Mouse (Mus musculus) megakaryocyte-erythroid progenitor cell, adult 5-6 weeks (primary cell): Measurements from ENCODE around the gene Ggt1. TPM values are rescaled to one million over a fixed set of nuclear protein-coding genes. Genes with fewer than 3 reads are reported as not detected.

Experiments
- ATAC-seq: replicated peaks from 2 replicates; pipeline ENCODE4 v1.8.0; 2016; ENCODE audit warnings: mild to moderate bottlenecking, inconsistent platforms; ENCODE audit not compliant: severe bottlenecking, poor library complexity, low FRiP score, low TSS enrichment
- total RNA-seq, 2 experiments: library from RNA; stranded (forward) in 1 of 2; stranded (reverse) in 1 of 2; fragments of 200-1000, 215-1000 nt in 1 of 2; fragments of >200 nt in 1 of 2; fragmentation: Nextera tagmentation in 1 of 2; gene quantifications; 2 replicates each; pipeline ENCODE4 v1.2.3; 2014 to 2017

Ggt1 gene
- total RNA-seq, 2 experiments from 2014 or later, result 3.3 TPM; not detected in 1

DNA sequence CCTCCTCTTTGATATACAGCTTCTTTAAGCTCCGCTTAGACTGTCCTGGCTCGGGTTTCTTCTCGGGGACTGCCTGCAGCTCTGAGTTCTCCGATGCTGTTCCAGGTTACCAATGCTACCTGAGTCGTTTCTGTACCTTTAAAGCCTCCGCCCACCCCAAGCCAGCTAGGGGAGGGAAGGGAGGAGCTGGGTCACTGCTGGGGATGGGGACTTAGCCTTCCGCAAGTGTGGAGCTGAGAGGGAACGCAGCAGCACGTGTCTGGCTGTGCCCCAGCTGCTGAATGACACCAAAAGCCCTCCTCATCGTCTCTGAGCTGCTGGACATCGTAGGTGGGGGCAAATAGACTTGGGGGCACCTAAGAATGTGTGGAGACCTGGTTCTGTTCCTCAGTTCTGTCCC is 7.0 kb downstream of the Ggt1 start:
- no peak for ATAC-seq

DNA sequence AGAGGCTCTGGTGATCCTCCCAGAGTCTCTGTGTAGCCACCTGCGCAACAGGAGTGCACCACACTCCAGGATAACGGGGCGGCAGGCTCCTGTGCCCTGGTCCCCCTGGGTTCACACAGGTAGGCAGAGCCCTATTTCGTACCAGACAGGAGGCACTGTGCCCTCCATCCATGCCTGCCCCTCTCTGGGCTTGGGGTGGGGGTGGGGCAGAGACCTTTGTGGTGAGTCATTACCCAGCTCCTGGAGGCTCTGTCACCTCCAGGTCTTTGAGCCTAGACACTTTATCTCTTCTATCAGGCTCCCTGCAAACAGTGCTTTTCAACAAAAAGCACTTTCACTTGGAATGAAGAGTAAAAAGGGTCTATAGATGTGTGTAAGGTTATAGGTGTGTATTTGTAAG is 7.4 kb downstream of the Ggt1 start:
- no peak for ATAC-seq

DNA sequence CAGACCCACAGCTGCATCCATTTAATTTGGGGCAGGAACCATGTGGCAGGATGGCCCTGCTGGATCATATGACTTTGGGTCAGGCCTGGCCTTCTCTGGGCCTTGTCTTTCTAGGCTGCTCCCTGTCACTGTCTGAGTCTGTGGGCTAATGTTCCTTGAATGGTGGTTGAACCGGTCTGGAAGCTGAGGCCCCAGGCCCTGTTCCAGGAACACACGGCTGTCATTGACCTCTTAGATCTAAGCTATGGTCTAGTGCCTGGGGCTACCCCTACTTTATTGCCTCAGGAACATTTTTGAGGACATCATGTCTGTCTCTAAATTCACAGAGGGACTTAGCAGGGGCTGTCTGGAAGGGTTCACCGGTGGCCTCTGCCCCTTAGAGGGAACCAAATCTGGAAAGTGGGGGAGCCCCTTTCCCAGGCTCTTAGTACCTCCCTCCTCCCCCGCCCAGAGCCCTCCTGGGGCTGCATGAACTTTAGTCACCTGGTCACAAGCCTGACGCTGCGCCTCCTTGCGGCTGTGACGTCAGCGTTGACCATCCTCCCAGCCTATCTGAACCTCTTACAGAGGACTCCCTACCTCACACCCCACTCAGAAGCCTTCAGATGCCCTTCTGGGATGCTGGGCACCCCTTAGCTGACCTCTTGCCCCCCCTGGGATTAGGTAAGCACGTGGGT is 9.7 kb downstream of the Ggt1 start:
- ATAC-seq, result no peak

DNA sequence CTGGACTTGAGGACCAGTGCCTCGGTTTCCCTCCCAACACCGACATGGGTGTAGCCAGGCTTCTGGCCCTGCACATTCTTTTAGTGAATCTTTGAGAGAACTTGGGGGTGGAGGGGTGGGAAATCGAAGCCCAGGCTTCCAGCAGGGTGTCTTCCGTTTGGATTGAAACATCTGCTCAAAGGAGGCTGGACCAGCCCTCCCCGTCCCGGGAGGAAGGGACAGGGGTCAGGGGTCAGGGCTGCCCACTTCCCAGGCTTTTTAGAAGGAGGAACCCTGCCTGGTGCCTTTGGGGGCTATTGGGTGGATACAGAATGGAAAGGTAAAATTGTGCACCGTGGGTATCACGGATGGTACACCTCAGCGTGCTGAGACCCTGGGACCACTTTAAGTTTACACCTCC is 10.5 kb downstream of the Ggt1 start:
- no peak for ATAC-seq

DNA sequence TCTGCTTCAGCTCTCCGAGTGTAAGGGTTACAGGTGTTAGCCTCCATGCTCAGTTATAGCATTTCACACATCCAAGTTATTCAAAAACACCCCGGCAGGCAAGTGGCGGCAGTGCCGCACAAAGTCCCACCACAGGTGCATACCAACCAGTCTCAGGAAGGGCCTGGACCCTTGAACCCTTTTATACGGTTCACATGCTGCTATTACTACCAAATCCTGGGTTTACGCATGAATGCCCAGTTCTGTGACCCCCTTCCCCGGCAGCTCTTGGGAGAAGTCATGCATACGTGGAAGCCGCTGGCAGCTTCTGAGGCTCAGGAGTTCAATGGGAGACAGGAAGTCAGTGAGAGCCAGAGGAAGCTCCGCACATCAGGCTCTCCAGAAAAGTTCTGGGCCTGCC is 11.8 kb downstream of the Ggt1 start:
- ATAC-seq, result no peak

DNA sequence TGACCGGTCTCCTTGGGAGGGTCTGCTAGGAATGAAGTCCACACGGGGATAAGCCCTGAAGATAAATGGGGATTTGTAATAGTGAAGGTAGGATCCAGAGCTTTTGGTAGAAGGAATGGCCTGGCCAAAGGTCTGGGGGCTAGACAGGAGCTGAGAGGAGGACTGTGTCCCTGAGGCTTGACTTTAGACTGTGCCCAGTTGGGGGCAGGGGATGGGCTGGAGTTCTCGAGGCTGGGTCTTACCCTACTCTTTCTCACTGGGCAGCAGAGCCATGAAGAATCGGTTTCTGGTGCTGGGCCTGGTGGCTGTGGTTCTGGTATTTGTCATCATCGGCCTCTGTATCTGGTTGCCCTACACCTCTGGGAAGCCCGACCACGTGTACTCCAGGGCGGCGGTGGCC is 12.6 kb downstream of the Ggt1 start:
- no peak for ATAC-seq

DNA sequence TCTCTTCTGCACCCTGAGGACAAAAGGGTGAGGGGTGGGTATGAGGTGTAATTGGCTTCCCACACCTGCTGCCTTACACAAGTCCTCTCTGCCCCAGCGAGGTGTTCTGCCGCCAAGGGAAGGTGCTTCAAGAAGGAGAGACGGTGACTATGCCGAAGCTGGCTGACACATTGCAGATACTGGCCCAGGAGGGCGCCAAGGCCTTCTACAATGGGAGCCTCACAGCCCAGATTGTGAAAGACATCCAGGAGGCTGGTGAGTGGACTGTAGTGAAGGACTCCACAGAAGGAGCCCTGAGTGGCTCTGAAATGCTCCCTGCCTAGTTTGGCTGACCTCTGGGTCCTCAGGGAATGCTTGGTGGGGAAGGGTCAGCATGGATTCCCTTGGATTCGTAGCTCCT is 17.7 kb downstream of the Ggt1 start:
- ATAC-seq, result no peak

DNA sequence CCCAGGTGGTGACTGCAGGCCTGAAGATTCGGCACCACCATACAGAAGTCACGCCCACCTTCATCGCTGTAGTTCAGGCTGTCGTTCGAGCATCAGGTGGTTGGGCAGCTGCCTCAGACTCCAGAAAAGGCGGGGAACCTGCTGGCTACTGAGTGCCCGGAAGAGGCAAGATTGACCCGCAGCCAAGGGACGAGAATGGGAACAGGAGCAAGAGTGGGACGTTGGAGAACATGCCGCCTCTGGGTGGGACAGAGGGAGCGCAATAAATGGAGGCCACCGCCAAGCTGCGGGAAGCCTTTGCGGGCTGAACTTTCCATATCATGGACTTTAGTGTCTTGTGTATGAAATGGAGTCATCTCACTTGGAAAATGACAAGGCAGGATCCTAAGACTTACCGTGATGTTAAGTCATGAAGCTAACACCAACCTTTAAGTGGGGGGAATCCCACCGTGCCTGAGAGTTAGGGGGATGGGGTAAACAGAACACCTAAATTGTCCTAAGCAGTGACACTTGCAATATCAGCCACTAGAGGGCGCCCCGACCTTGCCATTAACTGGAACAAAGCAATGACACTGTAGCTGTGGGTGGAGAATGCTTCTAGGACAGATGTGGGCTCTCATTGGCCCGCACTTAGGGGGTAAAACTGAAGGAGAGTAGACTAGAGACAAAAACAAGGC is 24.6 kb downstream of the Ggt1 start:
- peak; percentile 64 for ATAC-seq

DNA sequence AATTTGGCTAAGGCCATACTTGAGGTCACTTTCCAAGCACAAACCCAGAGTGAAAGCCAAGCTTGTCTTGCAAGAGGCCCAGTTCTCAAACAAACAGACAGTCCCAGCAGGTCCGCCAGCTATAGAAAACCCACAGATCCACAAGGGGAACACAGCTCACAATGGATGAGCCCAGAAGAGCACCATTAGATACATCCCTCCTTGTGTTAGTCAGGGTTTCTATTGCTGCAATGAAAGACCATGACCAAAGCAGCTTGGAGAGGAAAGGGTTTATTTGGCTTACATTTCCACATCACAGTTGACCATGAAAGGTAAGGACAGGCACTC is 25.1 kb downstream of the Ggt1 start:
- ATAC-seq, result no peak

DNA sequence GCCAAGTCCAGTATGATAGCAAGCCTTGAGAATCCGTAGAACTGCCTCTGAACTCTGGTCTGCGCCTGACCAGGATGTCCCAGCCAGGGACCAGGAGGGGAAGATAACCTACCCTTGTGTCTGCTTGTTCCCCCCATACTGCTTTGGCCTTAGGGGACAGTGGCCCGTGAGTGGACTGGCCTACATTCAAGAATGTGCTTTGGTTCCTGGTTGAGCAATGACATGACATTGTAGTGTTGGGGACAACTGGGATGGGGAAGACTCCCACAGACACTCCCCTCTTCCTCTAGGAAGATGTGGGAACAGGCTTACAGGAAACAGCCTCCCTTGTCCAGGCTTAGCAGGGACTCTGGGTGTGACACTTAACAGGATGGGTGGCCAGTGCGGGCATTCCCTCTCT is 26.4 kb downstream of the Ggt1 start:
- no peak for ATAC-seq

DNA sequence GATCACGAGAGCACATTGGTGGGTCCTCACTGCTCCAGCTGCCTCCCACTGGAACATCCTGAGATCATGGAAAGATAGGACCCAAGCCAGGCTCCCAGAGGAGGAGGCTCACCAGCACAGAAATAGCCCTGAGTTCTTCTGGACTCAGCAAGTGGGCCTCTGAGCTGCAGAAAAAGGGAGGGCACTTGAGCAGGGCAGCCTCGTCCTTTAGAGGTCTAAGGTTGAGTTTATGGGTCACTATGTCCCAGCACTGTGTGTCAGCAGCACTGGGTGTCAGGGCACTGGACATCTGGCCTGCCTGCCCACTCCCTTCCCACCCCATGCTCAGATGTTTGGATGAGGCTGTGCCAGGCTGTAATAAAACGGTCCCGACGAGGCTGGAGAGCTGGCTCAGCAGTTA is 26.9 kb downstream of the Ggt1 start:
- ATAC-seq, result no peak

DNA sequence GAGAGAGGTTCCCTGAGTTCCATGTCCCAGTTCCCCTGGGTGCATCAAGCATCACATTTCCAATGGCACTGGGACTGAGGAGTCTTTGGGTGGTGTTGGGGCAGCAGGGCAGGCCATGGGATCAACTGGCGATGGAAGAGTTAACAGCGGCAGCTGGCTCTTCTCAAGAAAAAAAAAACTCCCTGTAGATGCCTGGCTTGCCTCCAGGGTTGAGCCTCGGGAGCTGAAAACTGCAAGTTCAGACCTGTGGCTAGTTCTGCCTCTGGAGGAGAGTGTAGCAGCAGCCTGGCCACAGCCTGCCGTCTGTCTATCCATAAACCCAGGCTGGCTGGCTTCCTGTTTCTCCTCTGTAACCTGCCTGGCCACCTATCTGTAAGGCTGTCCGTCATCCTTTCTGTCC is 27.7 kb downstream of the Ggt1 start, which contains the start of gene Ggt5:
Gene Ggt5, plus strand, starts transcription at position 212 of the 400 bp plus-strand sequence.
- ATAC-seq, result 0 out of 2 replicates have a peak, but pooled peaks have one; percentile 6

DNA sequence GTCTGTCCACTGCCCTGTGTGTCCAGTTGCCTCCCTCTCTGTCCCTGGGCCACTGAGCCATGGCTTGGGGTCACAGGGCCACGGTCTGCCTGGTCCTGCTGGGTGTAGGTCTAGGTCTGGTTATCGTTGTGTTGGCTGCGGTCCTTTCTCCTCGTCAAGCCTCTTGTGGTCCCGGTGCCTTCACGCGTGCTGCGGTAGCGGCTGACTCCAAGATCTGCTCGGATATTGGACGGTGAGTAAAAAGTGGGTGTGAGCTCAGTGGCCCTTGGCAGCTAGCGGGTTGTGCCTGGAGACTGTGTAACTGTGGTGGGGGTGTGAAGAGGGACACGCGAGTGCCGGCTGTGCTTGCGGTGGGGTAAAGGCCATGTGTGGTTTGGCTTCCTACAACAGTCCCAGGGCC is 28.2 kb downstream of the Ggt1 start:
- ATAC-seq, result peak; percentile 55

DNA sequence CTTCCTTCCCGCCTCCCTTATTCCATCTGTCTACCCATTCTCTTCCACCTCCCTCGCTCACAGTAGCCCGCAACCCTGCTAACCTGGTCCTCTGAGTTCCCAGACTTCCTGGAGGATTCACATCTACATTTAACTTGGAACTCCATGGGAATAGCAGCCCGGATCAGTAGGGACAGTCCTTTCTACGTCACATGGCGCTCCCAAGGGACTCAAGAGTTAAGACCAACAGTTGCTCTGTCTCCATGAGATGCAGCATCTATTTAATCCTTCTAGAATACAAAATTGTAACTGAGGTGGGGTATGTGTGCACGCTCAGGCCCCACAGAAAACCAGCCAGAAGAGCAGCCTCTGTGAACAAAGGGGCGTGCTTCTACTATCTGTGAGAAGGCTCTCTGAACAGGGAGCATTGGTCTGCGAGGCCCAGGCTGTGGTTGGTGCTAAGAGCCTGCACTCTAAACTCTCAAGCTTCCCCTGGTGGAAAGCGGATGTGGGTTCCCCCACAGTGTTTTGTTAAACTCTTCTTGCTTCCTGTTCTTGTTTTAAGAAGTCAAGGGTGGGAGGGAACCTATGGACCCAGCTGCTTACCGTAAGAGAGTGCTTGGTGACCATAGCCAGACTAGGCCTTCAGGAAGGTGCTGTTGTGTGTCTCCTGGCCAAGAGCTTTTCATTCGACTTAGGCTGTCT is 29.9 kb downstream of the Ggt1 start:
- peak; percentile 75 for ATAC-seq

DNA sequence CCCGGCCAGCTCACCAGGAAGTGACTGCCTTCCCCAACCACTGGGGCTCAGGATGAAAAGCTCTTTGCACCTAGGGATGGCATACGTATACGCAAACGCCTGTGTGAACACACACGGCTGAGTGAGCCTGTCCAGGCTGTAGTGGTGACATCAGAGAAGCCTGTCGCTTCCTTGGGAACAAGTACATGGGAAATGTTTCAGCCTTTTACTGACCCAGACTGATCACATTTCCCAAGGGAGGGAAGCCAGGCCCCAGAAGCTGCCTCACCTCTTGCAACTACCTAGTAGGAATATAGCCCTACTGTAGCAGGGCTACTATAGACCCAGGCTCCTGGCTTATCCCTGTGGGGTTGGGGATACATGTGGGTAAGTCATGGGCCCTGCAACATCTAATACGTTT is 31.2 kb downstream of the Ggt1 start:
- no peak for ATAC-seq

DNA sequence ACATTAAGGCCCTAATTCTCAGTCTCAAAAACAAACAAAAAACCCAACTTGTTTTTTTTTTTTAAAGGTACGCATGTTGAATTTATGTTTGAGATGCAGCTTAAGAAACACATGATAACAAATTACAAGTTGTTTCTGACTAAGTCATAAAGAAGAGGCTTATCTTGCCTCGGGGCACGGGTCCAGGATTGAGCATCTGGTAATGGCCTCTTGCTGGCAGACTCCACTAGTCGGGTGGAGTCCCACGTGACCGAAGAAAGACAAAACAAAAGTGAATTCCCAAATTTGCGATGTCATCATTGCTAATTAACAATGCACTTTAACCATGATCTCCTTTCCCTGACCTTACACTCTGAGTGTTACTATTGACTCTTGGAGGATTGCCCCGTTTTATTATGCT is 34.6 kb downstream of the Ggt1 start:
- peak; percentile 64 for ATAC-seq

DNA sequence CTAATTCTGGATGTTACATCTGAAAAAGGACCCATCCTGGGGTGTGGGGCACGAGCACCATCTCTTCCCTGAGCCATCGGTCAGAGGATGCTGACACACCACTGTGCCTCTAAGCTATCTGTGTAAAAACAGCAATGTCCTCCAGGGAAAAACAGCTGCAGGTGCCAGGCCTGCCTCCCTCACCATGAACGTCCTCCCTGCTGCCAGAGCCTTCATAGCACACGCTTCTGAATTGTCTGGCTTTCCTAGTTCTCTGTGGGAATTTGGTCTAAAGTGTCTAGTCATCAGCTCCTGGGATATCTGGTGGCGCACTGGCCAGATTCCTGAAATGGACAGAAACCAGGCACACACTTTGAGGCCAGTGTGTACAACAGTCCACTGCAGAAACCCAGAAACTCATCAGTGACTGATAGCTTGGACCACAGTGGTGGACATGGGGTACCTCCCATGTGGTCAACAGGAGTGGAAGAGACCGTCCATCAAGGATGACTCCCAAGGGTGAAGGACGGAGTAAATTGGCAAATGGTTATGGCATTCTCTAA is 38.9 kb downstream of the Ggt1 start:
- ATAC-seq, result no peak

DNA sequence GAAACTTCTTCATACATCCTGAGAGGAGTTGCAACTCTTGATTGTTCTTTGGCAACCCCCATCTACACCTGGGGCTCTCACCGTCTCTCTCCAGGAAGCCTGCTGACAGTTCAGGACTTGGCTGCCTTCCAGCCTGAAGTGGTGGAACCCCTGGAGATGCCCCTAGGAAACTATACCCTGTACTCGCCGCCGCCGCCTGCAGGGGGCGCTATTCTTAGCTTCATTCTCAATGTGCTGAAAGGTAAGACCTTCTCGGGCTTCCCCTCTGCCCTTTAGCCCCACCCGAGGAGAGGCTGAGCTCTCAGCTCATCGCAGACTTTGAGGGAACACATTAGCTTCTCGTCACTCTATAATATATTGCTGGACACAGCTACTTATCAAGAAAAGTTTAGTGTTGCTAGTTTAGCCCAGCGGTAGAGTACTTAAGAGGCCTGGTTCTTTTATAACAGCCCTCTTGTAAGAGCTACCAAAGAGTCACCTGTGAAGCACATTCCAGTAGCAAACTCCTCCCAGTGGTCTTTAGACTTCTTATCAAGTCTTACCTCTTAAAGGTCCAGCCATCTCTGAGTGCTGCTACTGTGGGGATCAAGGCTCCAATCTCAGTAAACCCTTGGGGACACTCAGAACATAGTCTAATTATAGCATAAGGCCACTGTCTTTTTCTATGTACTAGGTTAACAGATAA is 43.9 kb downstream of the Ggt1 start:
- ATAC-seq, result no peak

DNA sequence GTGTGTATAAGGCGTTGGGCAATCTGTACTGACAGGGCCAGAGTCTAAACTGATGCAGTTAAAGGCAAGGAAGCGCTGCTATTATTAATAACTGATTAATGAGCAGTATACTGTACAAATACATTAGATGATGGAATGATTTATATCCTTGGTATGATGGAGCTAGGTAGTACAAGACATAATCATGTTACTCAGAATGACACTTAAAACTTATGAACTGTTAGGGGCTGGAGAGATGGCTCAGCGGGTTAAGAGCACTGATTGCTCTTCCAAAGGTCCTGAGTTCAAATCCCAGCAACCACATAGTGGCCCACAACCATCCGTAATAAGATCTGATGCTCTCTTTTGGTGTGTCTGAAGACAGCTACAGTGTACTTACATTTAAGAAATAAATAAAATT is 45.8 kb downstream of the Ggt1 start:
- ATAC-seq, result no peak

DNA sequence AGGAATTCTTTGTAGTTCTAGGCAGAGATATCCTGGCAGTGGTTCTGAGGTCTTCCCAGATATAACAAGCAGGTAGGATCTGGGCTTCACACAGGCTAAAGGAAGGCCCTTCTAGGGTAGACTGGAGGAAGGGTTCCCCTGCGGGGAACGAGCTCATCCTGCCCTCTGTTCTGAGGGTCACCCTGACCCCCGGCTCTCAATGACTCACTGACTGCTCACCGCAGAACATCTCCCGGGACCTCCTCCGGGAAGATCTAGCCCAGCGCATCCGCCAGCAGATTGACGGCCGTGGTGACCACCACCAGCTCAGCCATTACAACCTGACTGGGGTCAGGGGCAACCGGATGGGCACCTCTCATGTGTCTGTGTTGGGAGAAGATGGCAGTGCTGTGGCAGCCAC is 47.6 kb downstream of the Ggt1 start:
- no peak for ATAC-seq
